Mouse (Mus musculus) embryonic facial prominence, embryonic 14.5 days (tissue): ENCODE measurements at regions not wholly inside any gene's neighbourhood (a gene's known extent, or its start where the extent isn't known, plus 50 kb on each side); places are given as distances from the start of the nearest gene placed in this dataset.

Source experiments
- ATAC-seq: fragments of 200-750 bp; cut with Nextera tagmentation; 2 replicates; pipeline ENCODE4 v1.8.0; 2017; ENCODE audit warnings: low read depth, moderate number of reproducible peaks, moderate TSS enrichment
- DNase-seq: peaks from one replicate; pipeline ENCODE4 v3.0.0-alpha.2; 2015; ENCODE audit warnings: low spot score
- H3K27ac ChIP-seq: fragments of 300-500 bp; sonication (generic); replicated peaks from 2 replicates; pipeline ENCODE4 v1.5.1; 2014; ENCODE audit warnings: low read depth, mild to moderate bottlenecking, low read length, moderate library complexity
- H3K27me3 ChIP-seq: fragments of 300-500 bp; sonication (generic); replicated peaks from 2 replicates; pipeline ENCODE4 v1.6.1; 2014; ENCODE audit warnings: low read length; ENCODE audit not compliant: control insufficient read depth, insufficient read depth
- H3K36me3 ChIP-seq: fragments of 300-500 bp; sonication (generic); 2 replicates; pipeline ENCODE4 v1.6.1; 2014; ENCODE audit warnings: low read length, mixed read lengths; ENCODE audit not compliant: control insufficient read depth, insufficient read depth
- H3K4me1 ChIP-seq: fragments of 300-500 bp; sonication (generic); 2 replicates; pipeline ENCODE4 v1.6.1; 2014; ENCODE audit warnings: antibody characterized with exemption, low read length; ENCODE audit not compliant: control insufficient read depth, insufficient read depth
- H3K4me2 ChIP-seq: fragments of 300-500 bp; sonication (generic); 2 replicates; pipeline ENCODE4 v1.6.1; 2014; ENCODE audit warnings: low read depth, mild to moderate bottlenecking, low read length, moderate library complexity, mixed read lengths
- H3K4me3 ChIP-seq: fragments of 300-500 bp; sonication (generic); 2 replicates; pipeline ENCODE4 v1.5.1; 2014; ENCODE audit warnings: low read depth, mild to moderate bottlenecking, low read length
- H3K9ac ChIP-seq: fragments of 300-500 bp; sonication (generic); 2 replicates; pipeline ENCODE4 v1.6.1; 2014; ENCODE audit warnings: low read depth, mild to moderate bottlenecking, low read length, moderate library complexity, mixed read lengths
- H3K9me3 ChIP-seq: fragments of 300-500 bp; sonication (generic); 2 replicates; pipeline ENCODE4 v1.6.1; 2016; ENCODE audit warnings: low read length; ENCODE audit not compliant: control insufficient read depth
- WGBS: fragments of 180-500 bp; shearing (Covaris S2); extraction: QIAGEN DNeasy Blood & Tissue Kit; methylation state at CpG from one replicate; pipeline ENCODE4 v1.1.7; 2014; 5-methylcytosine and 5-hydroxymethylcytosine counted together

- DNase-seq (no peak), ATAC-seq (no peak)
- no peaks in the 10 kb centered on the region for H3K9me3 ChIP-seq
- no peaks in the 10 kb centered on the region for H3K27me3 ChIP-seq
- no peaks in the 10 kb centered on the region for H3K4me1 ChIP-seq
- H3K27ac ChIP-seq, result no peak overlapping the region
- H3K4me2 ChIP-seq, result no peak overlapping the region
- H3K4me3 ChIP-seq, result no peak overlapping the region
- H3K9ac ChIP-seq, result no peak overlapping the region
- H3K36me3 ChIP-seq, result no peaks in the 10 kb centered on the region
- 81% methylated on average over 6 of the region's 6 CpGs for WGBS
These were observed 900.3 kb upstream of the Pot1a start for GRCm38 (mm10) chr6:26709324-26709723.

GRCm38 (mm10) chr6:26708880-26709279 lies 899.8 kb upstream of the Pot1a start:
- Histone ChIP-seq H3K36me3 (no peaks in the 10 kb centered on the region), H3K4me3 (no peak overlapping the region), H3K27ac (no peak overlapping the region), H3K9ac (no peak overlapping the region), H3K4me2 (no peak overlapping the region), H3K27me3 (no peaks in the 10 kb centered on the region), H3K4me1 (no peaks in the 10 kb centered on the region), H3K9me3 (no peaks in the 10 kb centered on the region)
- ATAC-seq (no peak), DNase-seq (peak; percentile 51)
- WGBS, result 61% methylated on average over 4 of the region's 4 CpGs

- Histone ChIP-seq H3K27me3 (no peaks in the 10 kb centered on the region), H3K4me3 (no peak overlapping the region), H3K9me3 (no peaks in the 10 kb centered on the region), H3K27ac (no peak overlapping the region), H3K4me1 (no peaks in the 10 kb centered on the region), H3K36me3 (no peaks in the 10 kb centered on the region), H3K4me2 (no peak overlapping the region), H3K9ac (no peak overlapping the region)
- 84% methylated on average over 5 of the region's 5 CpGs for WGBS
- ATAC-seq (0 out of 2 replicates have a peak, but pooled peaks have one; percentile 15), DNase-seq (peak; percentile 4)
These were observed 899.2 kb upstream of the Pot1a start for GRCm38 (mm10) chr6:26707974-26708867.
